Mouse (Mus musculus) limb, embryonic 14.5 days (tissue): ENCODE results near the gene Cdk5rap3. TPM values are rescaled to one million over a fixed set of nuclear protein-coding genes. Genes with fewer than 3 reads are reported as not detected.

Experiments
- ATAC-seq: fragments of 200-750 bp; cut with Nextera tagmentation; 2 replicates; pipeline ENCODE4 v1.8.0; 2017; ENCODE audit warnings: low read depth, moderate number of reproducible peaks, moderate TSS enrichment; ENCODE audit not compliant: low FRiP score
- DNase-seq: peaks from one replicate; pipeline ENCODE4 v3.0.0-alpha.2; 2015; ENCODE audit warnings: low spot score
- H3K27ac ChIP-seq: fragments of 300-500 bp; sonication (generic); replicated peaks from 2 replicates; pipeline ENCODE4 v1.5.1; 2014; ENCODE audit warnings: low read depth, mild to moderate bottlenecking, low read length, moderate library complexity, mixed read lengths
- H3K27me3 ChIP-seq: fragments of 300-500 bp; sonication (generic); 2 replicates; pipeline ENCODE4 v1.6.1; 2014; ENCODE audit warnings: low read length, mixed read lengths; ENCODE audit not compliant: control insufficient read depth, insufficient read depth
- H3K36me3 ChIP-seq: fragments of 300-500 bp; sonication (generic); 2 replicates; pipeline ENCODE4 v1.6.1; 2014; ENCODE audit warnings: mild to moderate bottlenecking, low read length, moderate library complexity, mixed read lengths; ENCODE audit not compliant: control insufficient read depth, insufficient read depth
- H3K4me1 ChIP-seq: fragments of 300-500 bp; sonication (generic); 2 replicates; pipeline ENCODE4 v1.6.1; 2014; ENCODE audit warnings: antibody characterized with exemption, low read length, mixed read lengths; ENCODE audit not compliant: control insufficient read depth, insufficient read depth
- H3K4me2 ChIP-seq: fragments of 300-500 bp; sonication (generic); replicated peaks from 2 replicates; pipeline ENCODE4 v1.6.1; 2014; ENCODE audit warnings: low read depth, mild to moderate bottlenecking, low read length, moderate library complexity; ENCODE audit not compliant: severe bottlenecking
- H3K4me3 ChIP-seq: fragments of 300-500 bp; sonication (generic); replicated peaks from 2 replicates; pipeline ENCODE4 v1.5.1; 2014; ENCODE audit warnings: low read length
- H3K9ac ChIP-seq: fragments of 300-500 bp; sonication (generic); 2 replicates; pipeline ENCODE4 v1.6.1; 2014; ENCODE audit warnings: mild to moderate bottlenecking, low read depth, low read length, moderate library complexity; ENCODE audit not compliant: severe bottlenecking
- H3K9me3 ChIP-seq: fragments of 300-500 bp; sonication (generic); 2 replicates; pipeline ENCODE4 v1.6.1; 2016; ENCODE audit warnings: low read length; ENCODE audit not compliant: control insufficient read depth
- POLR2A ChIP-seq: fragments of 200-500 bp; IDR thresholded peaks from 2 replicates; pipeline ENCODE4 v1.8.0; 2012; ENCODE audit warnings: inconsistent platforms, mild to moderate bottlenecking, moderate library complexity, borderline replicate concordance; ENCODE audit not compliant: insufficient read depth, insufficient read length; ENCODE audit errors: extremely low read depth
- WGBS: fragments of 180-500 bp; shearing (Covaris S2); extraction: QIAGEN DNeasy Blood & Tissue Kit; methylation state at CpG from one replicate; pipeline ENCODE4 v1.1.7; 2014; 5-methylcytosine and 5-hydroxymethylcytosine counted together
- polyA plus RNA-seq, 2 experiments: library from polyadenylated mRNA; depleted of rRNA in 1 of 2; stranded (reverse) in 1 of 2; unstranded in 1 of 2; fragments of >200 nt; fragmentation: Nextera tagmentation in 1 of 2; extraction: Ambion mirVana in 1 of 2; gene quantifications; 2 replicates each; pipeline versions ENCODE4 v1.2.1 to v1.2.3; 2012 to 2014

Cdk5rap3 gene
- polyA plus RNA-seq, 2 experiments, result 74.5 to 79.6 TPM

DNA sequence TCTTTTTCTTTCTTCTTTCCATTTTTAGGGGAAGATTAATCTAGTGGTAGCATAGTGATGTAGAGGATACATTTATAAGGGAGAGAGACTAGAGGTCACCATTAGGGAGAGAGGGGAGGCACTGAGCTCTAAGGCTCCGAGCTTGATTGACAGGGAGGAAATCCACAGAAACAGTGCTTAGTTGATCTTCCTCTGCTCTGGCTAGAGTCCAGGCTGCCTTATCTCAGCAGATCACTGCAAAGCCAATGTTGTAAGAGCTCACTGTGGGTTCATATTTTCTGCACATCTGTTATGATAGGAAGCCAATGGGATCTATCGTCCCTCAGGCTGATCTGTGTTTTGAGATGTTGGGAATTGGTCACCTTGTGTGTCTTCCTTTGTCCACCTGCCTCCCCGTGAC, 37.6 kb downstream of the Cdk5rap3 start:
- Histone ChIP-seq H3K27ac (no peak overlapping the region), H3K36me3 (no peaks in the 10 kb centered on the region), H3K4me2 (no peak overlapping the region), H3K4me1 (peaks cover 15% of the 10 kb centered on the region), H3K27me3 (peaks cover 5% of the 10 kb centered on the region; the same call in 1 of the 2 replicates), H3K4me3 (no peak overlapping the region), H3K9me3 (no peaks in the 10 kb centered on the region), H3K9ac (no peak overlapping the region)
- WGBS, result 66% methylated on average over 3 of the region's 3 CpGs
- ATAC-seq, result no peak
- no peak for DNase-seq
- no peak for TF ChIP-seq POLR2A

DNA sequence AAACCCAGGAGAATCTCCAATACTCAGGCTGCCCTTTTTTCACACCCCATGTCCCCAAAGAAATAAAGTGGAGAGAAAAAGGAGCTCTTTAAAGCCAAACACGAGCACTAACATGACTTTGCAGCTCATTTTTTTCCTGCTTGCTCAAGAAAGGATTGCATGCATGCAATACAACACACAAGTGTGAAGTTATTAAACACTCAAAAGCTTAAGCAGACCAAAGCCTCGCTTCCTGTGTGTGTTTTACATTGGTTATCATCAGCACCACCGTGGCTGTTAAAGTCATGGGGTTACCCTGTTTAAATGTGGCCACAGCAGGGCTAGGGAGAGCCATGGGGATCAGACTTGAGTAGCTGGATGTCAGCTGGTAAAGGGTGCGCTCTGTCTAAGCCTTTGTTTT, 39.2 kb downstream of the Cdk5rap3 start:
- 40% methylated on average over 4 of the region's 4 CpGs for WGBS
- no peak for TF ChIP-seq POLR2A
- DNase-seq, result no peak
- Histone ChIP-seq H3K9ac (0 out of 2 replicates have a peak overlapping the region, but pooled peaks have one; percentile 46), H3K27me3 (peaks cover 5% of the 10 kb centered on the region; the same call in 1 of the 2 replicates), H3K4me2 (no peak overlapping the region), H3K9me3 (no peaks in the 10 kb centered on the region), H3K4me1 (peaks cover 24% of the 10 kb centered on the region), H3K4me3 (no peak overlapping the region), H3K27ac (no peak overlapping the region), H3K36me3 (no peaks in the 10 kb centered on the region)
- ATAC-seq, result no peak

DNA sequence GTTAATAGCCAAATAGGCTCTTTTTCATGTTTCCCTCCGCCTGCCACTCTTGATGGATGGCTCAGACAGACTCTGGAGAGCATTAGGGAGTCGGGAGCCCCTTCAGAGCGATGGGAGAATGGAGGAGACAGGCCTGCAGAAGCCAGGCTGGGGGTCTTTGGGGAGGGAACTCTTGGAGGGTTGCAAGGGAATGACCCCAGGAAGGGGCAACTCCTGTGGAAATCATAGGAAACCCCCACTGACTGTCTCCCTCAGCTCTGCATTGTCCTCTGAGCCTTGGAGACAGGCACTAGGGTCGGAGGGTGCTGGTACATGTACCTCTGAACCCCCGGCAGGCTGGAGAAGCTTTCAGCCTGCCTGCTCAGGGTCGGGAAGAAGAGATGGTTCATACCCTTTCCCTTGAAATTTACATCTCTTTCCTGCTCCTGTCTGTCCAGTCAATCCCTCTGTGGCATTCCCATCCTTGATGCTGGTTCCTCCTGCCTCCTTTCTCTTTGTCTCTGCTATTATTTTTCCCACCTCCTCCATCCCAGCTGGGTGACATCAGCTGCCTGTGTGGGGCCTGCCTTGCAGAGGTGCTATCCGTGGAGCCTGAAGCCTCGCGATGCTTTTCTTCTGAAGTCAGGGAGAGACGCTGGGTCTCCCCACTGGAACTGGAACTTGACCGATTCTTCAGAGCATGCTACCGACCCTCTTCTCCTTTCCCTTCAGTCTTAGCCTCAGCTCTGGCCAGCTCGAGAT, 39.8 kb downstream of the Cdk5rap3 start:
- DNase-seq, result no peak
- no peak for ATAC-seq
- WGBS, result 6% methylated on average over 13 of the region's 13 CpGs

DNA sequence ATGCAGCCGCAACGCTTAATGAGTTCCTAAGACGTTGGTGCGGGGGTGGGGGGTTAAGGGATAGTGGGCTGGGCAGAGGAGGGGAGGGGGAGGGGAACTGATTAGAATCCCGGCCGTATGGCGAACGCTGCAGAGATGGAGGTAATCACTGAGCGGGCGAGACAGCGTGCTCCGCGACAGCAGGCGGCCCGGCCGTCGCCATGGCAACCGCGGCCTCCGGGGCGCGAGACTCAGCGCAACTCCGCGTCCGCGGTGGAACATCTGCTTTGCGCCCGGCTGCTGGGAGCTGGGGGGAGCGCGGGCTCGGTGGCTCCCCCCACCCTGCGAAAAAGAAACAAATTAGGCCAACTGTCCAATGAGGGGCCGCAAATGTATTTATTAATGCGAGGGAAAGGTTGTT, 40.6 kb downstream of the Cdk5rap3 start:
- Histone ChIP-seq H3K9me3 (no peaks in the 10 kb centered on the region), H3K9ac (peak overlapping the region; percentile 46), H3K4me1 (peaks cover 24% of the 10 kb centered on the region), H3K27ac (no peak overlapping the region), H3K4me3 (peak overlapping the region; percentile 40), H3K4me2 (peak overlapping the region; percentile 86), H3K27me3 (peaks cover 5% of the 10 kb centered on the region; the same call in 1 of the 2 replicates), H3K36me3 (no peaks in the 10 kb centered on the region)
- peak; percentile 79 for ATAC-seq
- peak; percentile 65 for DNase-seq
- no peak for TF ChIP-seq POLR2A
- 1% methylated on average over 35 of the region's 35 CpGs for WGBS

More for the DNA sequence above, 39.8 kb downstream of the Cdk5rap3 start:
- Histone ChIP-seq H3K4me2 (peak overlapping the region; percentile 86), H3K9ac (peak overlapping the region; percentile 46; the same call in 1 of the 2 replicates), H3K27ac (0 out of 2 replicates have a peak overlapping the region, but pooled peaks have one; percentile 48), H3K9me3 (no peaks in the 10 kb centered on the region), H3K36me3 (no peaks in the 10 kb centered on the region), H3K27me3 (peaks cover 5% of the 10 kb centered on the region; the same call in 1 of the 2 replicates), H3K4me1 (peaks cover 24% of the 10 kb centered on the region), H3K4me3 (peak overlapping the region; percentile 40)
- no peak for TF ChIP-seq POLR2A

DNA sequence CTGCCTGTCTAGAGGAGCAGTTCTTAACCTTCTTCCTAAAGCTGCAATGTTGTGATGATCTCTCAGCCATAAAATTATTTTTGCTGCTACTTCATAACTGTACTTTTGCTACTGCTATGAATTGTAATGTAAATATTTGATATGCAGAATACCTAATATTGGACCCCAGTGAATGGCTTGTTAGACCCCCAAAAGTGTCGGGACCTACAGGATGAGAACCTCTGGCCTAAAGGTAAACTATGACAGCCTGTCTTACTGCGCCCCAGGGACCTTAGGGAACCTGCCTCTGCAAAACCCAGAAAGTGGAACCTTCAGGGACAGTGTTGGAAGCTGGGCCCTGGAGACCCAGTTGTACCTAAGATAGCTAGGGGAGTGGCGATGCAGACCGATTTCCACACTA, 41.0 kb downstream of the Cdk5rap3 start:
- DNase-seq, result no peak
- H3K4me1 ChIP-seq, result peaks cover 24% of the 10 kb centered on the region
- no peak for TF ChIP-seq POLR2A
- 17% methylated on average over 4 of the region's 4 CpGs for WGBS
- H3K4me3 ChIP-seq, result peak overlapping the region; percentile 40
- peak overlapping the region; percentile 86 for H3K4me2 ChIP-seq
- H3K9ac ChIP-seq, result peak overlapping the region; percentile 46
- no peak overlapping the region for H3K27ac ChIP-seq
- no peaks in the 10 kb centered on the region for H3K36me3 ChIP-seq
- H3K9me3 ChIP-seq, result no peaks in the 10 kb centered on the region
- ATAC-seq, result no peak
- peaks cover 5% of the 10 kb centered on the region; the same call in 1 of the 2 replicates for H3K27me3 ChIP-seq
